Mouse (Mus musculus) MN1 (cell line): ENCODE results near the gene Unc93b1.

Experiments used
- DNase-seq: peaks from one replicate; pipeline ENCODE4 v3.0.0-alpha.2; 2016; ENCODE audit warnings: low spot score

Gene Unc93b1

GRCm38 (mm10) chr19:3935032-3935895 lies at the start of gene Unc93b1:
TSS of gene Unc93b1 (plus strand) at chr19:3935186.
- peak; percentile 83 for DNase-seq

DNA sequence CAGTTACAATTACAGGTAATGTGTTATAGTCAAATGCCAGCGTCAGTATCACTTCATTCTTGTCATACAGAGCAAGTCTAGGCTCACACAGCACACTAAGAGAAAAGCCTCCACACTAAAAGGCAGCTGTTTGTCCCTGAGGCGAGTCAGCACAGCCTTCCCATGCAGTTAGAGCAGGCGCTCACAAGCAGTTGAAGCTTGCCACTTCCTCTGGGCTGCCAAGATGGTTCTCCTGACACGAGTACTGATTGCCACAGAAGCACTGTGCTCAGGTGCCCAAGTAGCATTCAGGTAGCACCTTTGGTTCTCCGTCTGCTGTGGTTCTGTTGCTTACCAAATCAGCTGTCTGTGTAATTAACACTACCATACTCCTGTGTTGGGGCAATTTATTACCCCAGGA lies 45.9 kb upstream of the Unc93b1 start:
- no peak for DNase-seq

- DNase-seq: no peak
Measured at GRCm38 (mm10) chr19:3890181-3890580, 44.8 kb upstream of the Unc93b1 start.

GRCm38 (mm10) chr19:3893545-3894116 lies 41.4 kb upstream of the Unc93b1 start:
- DNase-seq: no peak

DNA sequence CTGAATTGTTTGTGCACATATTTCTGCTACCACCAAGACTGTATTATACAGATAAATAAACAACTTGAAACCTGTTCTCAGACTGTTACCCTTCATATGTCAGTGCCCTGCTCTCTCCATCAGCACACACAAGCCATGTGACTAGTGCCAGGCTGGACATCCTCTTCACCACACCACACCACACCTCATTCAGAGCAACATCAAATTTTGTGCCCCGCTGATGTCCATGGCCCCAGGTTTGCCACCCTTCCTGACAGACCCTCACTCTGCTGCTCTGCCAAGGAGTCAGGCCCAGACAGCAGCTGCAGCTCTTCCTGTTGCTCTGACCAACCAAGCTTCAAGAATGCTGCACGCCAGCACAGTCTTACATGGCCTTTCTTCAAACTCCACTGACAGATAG lies 40.7 kb upstream of the Unc93b1 start:
- DNase-seq: no peak

- no peak for DNase-seq
Measured at GRCm38 (mm10) chr19:3895171-3895631, 39.8 kb upstream of the Unc93b1 start.

GRCm38 (mm10) chr19:3896208-3896607 lies 38.8 kb upstream of the Unc93b1 start:
- DNase-seq: no peak

- DNase-seq: no peak
Measured at GRCm38 (mm10) chr19:3897557-3897956, 37.4 kb upstream of the Unc93b1 start.

DNA sequence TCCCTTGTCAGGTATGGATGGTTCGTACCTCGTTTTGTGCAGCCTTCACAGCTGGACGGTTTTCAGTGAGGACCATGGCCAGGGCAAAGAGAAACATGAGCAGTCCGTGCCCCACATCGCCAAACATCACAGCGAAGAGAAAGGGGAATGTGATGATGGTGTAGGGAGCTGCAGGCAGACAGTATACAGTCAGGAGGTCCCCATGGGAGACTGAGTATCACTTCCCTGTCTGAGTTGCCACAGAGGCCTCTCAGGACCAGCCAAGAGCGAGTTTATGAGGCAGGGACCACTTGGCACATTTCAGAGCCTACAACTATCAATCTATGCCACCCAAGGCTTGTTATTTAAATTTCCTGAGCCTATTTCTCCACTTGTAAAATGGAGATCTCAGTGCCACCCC lies 36.0 kb upstream of the Unc93b1 start:
- DNase-seq: no peak

- no peak for DNase-seq
Measured at GRCm38 (mm10) chr19:3899618-3900017, 35.4 kb upstream of the Unc93b1 start.

- no peak for DNase-seq
Measured at GRCm38 (mm10) chr19:3902966-3903365, 32.0 kb upstream of the Unc93b1 start.

DNA sequence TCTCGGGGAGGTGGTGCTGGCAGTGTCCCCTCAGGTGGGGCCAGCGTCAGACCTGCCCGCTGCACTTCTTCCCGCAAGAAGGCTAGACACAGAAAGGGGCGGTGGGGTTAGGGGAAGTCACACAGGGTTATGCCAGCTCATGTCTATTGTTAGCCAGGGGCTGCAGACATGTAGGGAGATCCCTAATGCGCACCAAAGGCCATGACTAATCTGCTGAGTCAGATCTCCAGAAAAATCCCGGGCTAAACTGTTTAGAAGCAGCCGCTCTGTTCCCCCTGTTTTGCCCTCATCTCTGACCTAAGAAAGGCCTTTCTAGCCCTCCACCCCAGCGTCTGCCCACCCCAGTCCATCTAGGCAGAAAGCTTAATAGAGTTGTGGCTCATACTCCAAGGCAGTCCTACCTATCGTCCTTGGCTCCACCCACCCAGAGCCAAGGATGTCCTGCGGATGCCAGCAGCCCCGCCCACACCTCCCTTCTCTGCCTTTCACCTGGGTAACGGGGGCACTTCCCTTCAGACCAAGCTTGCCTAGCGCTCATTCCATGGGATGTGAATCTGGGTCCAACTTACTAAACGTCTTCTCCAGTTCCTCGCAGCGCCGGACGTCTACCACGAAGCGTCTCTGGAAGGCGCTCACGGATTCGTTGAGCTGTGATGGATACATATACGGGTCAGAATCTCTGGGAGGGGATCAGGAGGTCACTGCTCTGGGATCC lies 31.2 kb upstream of the Unc93b1 start:
- no peak for DNase-seq

DNA sequence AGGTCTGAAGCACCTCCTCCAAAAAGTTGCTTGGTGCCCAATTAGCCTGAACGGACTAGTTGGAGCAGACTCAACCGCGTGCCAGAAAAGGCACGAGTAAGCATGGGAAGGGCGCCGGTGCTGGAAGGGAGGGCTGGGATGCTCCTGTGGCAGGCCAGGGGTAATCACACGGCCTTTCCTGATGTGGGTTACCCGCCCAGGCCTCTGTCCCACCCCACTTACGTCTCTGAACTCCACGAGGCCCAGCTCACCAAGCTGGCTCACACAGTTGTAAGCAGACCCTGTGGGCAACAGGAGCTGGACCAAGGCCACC lies 30.7 kb upstream of the Unc93b1 start:
- no peak for DNase-seq

GRCm38 (mm10) chr19:3905261-3905969 lies 29.6 kb upstream of the Unc93b1 start:
- DNase-seq: no peak

GRCm38 (mm10) chr19:3906326-3906725 lies 28.7 kb upstream of the Unc93b1 start:
- no peak for DNase-seq

DNA sequence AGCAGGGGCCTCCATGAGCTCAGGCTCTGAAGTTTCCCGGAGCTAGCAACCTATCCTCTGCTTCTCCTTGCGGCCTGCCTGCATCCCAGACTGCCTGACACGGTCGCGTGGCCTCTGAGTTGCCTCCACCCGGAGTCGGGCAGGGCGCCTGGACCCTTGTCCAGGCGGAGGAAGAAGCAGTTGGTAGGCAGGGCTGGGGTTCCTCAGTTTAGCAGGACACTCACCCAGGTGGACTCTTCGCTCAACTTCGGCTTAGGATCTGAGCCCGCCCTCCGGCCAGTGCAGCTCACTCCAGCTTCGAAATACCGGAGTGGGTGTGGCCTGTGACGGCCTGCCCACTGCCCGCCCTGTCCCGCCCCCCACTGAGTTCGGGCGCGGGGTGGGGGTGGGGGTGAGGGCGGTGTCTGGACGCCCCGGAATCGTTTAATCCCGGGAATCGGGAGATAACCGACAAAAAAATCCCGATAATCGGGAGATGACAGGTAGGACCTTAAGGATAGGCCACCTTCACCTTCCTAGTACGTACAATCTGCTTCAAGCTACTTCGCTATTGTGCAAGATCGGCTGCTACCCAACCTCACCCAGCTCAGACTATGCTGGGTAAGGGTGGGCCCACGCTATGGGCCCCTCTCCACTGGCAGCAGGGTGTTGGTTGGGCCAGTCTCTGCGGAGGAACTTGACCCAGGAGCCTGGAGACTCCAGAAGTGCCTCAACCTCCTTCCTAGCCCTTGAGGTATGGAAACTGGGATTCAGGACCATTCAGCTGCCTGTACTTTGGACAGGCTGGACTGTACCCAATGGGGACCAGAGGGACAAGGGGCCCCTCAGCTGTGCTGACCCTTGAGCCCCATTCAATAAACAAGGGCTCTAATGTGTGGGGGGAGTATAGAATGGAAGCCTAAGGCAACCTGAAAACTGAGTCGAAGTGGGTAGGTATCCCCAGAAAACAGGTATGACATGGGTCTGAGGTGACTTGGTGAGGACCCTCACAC lies 27.9 kb upstream of the Unc93b1 start, which contains the start of gene Tcirg1:
Gene Tcirg1, minus strand, starts transcription at position 339 of the 992 bp plus-strand sequence.
- peak; percentile 35 for DNase-seq

GRCm38 (mm10) chr19:3907876-3908660 lies 26.9 kb upstream of the Unc93b1 start:
- DNase-seq: no peak

DNA sequence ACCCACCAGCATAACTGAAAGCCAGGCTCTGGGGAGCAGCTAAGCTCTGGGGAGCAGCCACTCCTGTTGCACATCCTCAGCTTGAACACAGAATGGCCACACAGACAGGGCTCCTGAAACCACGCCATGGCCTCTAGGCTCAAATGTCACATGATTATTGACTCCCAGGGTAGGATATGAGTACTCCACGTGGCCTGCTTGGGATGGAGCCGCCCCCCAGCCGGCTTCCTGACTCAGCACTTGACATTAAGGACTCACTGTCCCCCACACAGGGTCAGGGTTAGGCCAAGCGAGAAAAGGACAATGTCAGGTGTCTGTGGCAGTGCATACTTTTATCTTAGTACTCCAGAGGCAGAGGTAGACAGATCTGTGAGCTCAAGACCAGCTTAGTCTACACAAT lies 24.8 kb upstream of the Unc93b1 start:
- no peak for DNase-seq

DNA sequence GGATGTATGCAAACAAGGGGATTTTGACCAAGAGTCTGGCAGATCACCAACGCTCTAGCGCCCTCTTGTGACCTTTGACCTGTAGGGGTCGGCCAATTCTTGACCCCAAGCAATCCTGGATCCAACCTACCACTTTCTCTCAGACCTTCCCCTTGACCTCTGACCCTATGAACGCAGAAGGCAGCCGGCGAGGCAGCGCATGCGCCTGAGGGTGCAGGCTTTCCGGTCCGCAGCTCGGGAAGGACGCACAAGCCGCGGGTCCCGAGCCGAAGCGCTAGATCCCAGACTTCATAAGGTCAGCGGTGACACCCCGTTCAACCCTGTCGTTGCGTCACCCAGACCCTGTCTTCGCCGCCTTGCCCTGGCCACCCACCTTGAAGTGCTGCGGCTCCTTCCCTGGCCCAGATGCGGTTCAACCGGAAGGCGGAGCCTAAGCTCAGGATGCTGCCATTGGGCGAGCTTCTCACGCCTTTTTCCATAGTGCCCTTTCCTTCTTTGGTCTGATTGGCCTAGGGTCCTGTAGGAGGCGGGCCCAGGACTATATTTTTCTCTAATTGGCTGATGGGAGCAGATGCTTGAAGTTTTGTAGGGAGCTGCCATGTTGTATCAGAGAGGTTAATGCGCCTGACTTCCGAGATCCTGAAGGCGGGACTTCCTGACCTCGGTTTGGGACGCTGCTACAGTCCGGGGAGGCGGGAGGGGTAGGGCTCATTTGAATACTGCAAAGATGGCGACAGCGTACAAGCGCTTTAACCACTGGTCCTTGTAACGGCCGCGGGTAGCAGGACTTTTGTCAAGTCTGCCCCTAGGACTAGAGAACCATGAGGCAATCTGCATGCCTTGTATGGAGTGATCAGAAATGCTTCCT lies 22.4 kb upstream of the Unc93b1 start, which contains the start of gene Ndufs8:
Gene Ndufs8, minus strand, starts transcription at position 438 of the 868 bp plus-strand sequence.
- peak; percentile 94 for DNase-seq
